Mouse (Mus musculus) heart, adult 2 months (tissue): Measurements from ENCODE around the gene Gm13277. TPM values are rescaled to one million over a fixed set of nuclear protein-coding genes. Genes with fewer than 3 reads are reported as not detected.
"Not testable (repeated sequence)": the region's sequence is repeated elsewhere in the genome, so short reads cannot be mapped to it uniquely, and the experiment has no call there.

Experiments
- DNase-seq, 2 experiments: peaks; one replicate each; pipeline ENCODE4 v3.0.0; 2021
- H3K27ac ChIP-seq: fragments of 200-600 bp; 2 replicates; pipeline ENCODE4 v1.8.1; 2022
- H3K27me3 ChIP-seq: fragments of 200-500 bp; 2 replicates; pipeline ENCODE4 v1.6.1; 2012; ENCODE audit warnings: mild to moderate bottlenecking, low read length, inconsistent platforms, mixed read lengths; ENCODE audit not compliant: control insufficient read depth, insufficient read depth
- H3K36me3 ChIP-seq: fragments of 200-500 bp; 2 replicates; pipeline ENCODE4 v1.6.1; 2012; ENCODE audit warnings: low read length, inconsistent platforms; ENCODE audit not compliant: control insufficient read depth, insufficient read depth
- H3K4me1 ChIP-seq: fragments of 200-500 bp; 2 replicates; pipeline ENCODE4 v1.6.1; 2011; ENCODE audit warnings: low read length; ENCODE audit not compliant: control insufficient read depth, insufficient read depth
- H3K4me3 ChIP-seq: fragments of 200-600 bp; 2 replicates; pipeline ENCODE4 v1.8.1; 2022
- H3K79me2 ChIP-seq: fragments of 200-500 bp; replicated peaks from 2 replicates; pipeline ENCODE4 v1.6.1; 2012; ENCODE audit warnings: mild to moderate bottlenecking, inconsistent platforms, low read length, moderate library complexity, mixed read lengths; ENCODE audit not compliant: control insufficient read depth, insufficient read depth
- H3K9ac ChIP-seq: fragments of 200-500 bp; 2 replicates; pipeline ENCODE4 v1.6.1; 2012; ENCODE audit warnings: low read depth, mild to moderate bottlenecking, control low read depth, inconsistent platforms, low read length, mixed read lengths
- CTCF ChIP-seq: fragments of 200-600 bp; IDR thresholded peaks from 2 replicates; pipeline ENCODE4 v1.8.1; 2022; ENCODE audit warnings: antibody characterized with exemption, mild to moderate bottlenecking, moderate library complexity
- EP300 ChIP-seq: fragments of 200-500 bp; IDR thresholded peaks from 2 replicates; pipeline ENCODE4 v1.6.1; 2011; ENCODE audit warnings: low read depth, low read length, control low read depth; ENCODE audit not compliant: insufficient read depth
- POLR2A ChIP-seq: fragments of 200-500 bp; IDR thresholded peaks from 2 replicates; pipeline ENCODE4 v1.6.1; 2011; ENCODE audit warnings: mild to moderate bottlenecking, low read depth, low read length, control low read depth; ENCODE audit not compliant: insufficient read depth
- WGBS: fragments of 180-500 bp; shearing (Covaris S2); methylation state at CpG from one replicate; pipeline ENCODE4 v1.1.7; 2018; 5-methylcytosine and 5-hydroxymethylcytosine counted together
- intact Hi-C: fragments of 180-260 bp; cut with DNase I; formaldehyde crosslinking; loops from one replicate; pipeline ENCODE4 v1.15.1; 2025
- polyA plus RNA-seq: library from polyadenylated mRNA; depleted of rRNA; stranded (reverse); fragments of >200 nt; gene quantifications from 2 replicates; pipeline ENCODE4 v1.2.3, GENCODE M21; 2012; rRNA removed
- total RNA-seq, 2 experiments: library from RNA; stranded (reverse); gene quantifications; 2 replicates each; pipeline ENCODE4 v1.2.3; 2021

Gene Gm13277
- total and polyA plus RNA-seq, 3 experiments = not detected

- H3K36me3 ChIP-seq, H3K79me2 ChIP-seq, H3K4me1 ChIP-seq, intact Hi-C loops, H3K27ac ChIP-seq, H3K27me3 ChIP-seq, H3K4me3 ChIP-seq: not testable (repeated sequence)
- peak overlapping the region; percentile 59; the same call in 1 of the 2 replicates for H3K9ac ChIP-seq
- peak; percentile 34 for TF ChIP-seq CTCF
- 0% methylated on average over 17 of the region's 34 CpGs for WGBS
- DNase-seq = peak; percentile 54 to 55
Measured at GRCm38 (mm10) chr4:88805761-88806160, 17.3 kb downstream of the Gm13277 start.

- TF ChIP-seq EP300 (no peak), CTCF (no peak), POLR2A (no peak)
- H3K27me3 ChIP-seq = no peaks in the 10 kb centered on the region
- H3K4me1 ChIP-seq = no peaks in the 10 kb centered on the region
- no peak within 1 kb of the TSS for H3K27ac ChIP-seq
- H3K36me3 ChIP-seq = no peaks in the 10 kb centered on the region
- no peak within 1 kb of the TSS for H3K9ac ChIP-seq
- intact Hi-C loops = no loop called here
- WGBS = 43% methylated on average over 3 of the region's 3 CpGs
- no peak for DNase-seq
- no peak within 1 kb of the TSS for H3K4me3 ChIP-seq
- H3K79me2 ChIP-seq = no peaks in the 10 kb centered on the region
Measured at GRCm38 (mm10) chr4:88815928-88816327, 27.5 kb downstream of the Gm13277 start, which contains the start of gene Ifna7. Ifna7 (plus strand) TSS chr4:88816228.

- intact Hi-C loops = loop anchor here (5.0 kb wide), 1 partner anchor 137 kb away; the partner anchor contains the start of gene Ifna2
Measured at GRCm38 (mm10) chr4:88819659-88820058, 31.2 kb downstream of the Gm13277 start, which contains the start of gene Ifna11. Ifna11 (plus strand) TSS chr4:88819959.

GRCm38 (mm10) chr4:88822995-88823394 is 34.6 kb downstream of the Gm13277 start:
- Histone ChIP-seq H3K9ac (no peak overlapping the region), H3K4me3 (no peak overlapping the region), H3K36me3 (no peaks in the 10 kb centered on the region), H3K4me1 (no peaks in the 10 kb centered on the region), H3K27ac (no peak overlapping the region), H3K79me2 (no peaks in the 10 kb centered on the region), H3K27me3 (no peaks in the 10 kb centered on the region)
- no peak for TF ChIP-seq POLR2A
- TF ChIP-seq CTCF = peak; percentile 67
- intact Hi-C loops = loop anchor here (5.0 kb wide), 1 partner anchor 141 kb away; the partner anchor contains the start of gene Ifna2
- DNase-seq = no peak
- WGBS = 20% methylated on average over 4 of the region's 4 CpGs

More at GRCm38 (mm10) chr4:88819659-88820058, 31.2 kb downstream of the Gm13277 start, which contains the start of gene Ifna11:
- H3K4me1 ChIP-seq = no peaks in the 10 kb centered on the region
- H3K36me3 ChIP-seq = no peaks in the 10 kb centered on the region
- no peak within 1 kb of the TSS for H3K9ac ChIP-seq
- 73% methylated on average over 1 of the region's 1 CpGs for WGBS
- no peak for DNase-seq
- no peak within 1 kb of the TSS for H3K4me3 ChIP-seq
- no peak for TF ChIP-seq EP300
- TF ChIP-seq POLR2A = no peak
- TF ChIP-seq CTCF = no peak
- H3K27me3 ChIP-seq = no peaks in the 10 kb centered on the region
- H3K27ac ChIP-seq = no peak within 1 kb of the TSS
- no peaks in the 10 kb centered on the region for H3K79me2 ChIP-seq

- H3K79me2 ChIP-seq, intact Hi-C loops, H3K4me3 ChIP-seq, H3K4me1 ChIP-seq, H3K36me3 ChIP-seq, H3K27me3 ChIP-seq, H3K9ac ChIP-seq, H3K27ac ChIP-seq, DNase-seq: not testable (repeated sequence)
Measured at GRCm38 (mm10) chr4:88827116-88827515, 38.7 kb downstream of the Gm13277 start, which contains the start of gene Ifna6. Ifna6 (plus strand) TSS chr4:88827416.

GRCm38 (mm10) chr4:88830523-88830922 is 42.1 kb downstream of the Gm13277 start:
- Histone ChIP-seq H3K4me1 (no peaks in the 10 kb centered on the region), H3K4me3 (no peak overlapping the region), H3K27me3 (no peaks in the 10 kb centered on the region; the same call in 1 of the 2 replicates), H3K27ac (no peak overlapping the region), H3K9ac (no peak overlapping the region), H3K36me3 (no peaks in the 10 kb centered on the region), H3K79me2 (no peaks in the 10 kb centered on the region)
- no peak for TF ChIP-seq EP300
- no peak for TF ChIP-seq POLR2A
- TF ChIP-seq CTCF = peak; percentile 73
- intact Hi-C loops = no loop called here
- 13% methylated on average over 4 of the region's 4 CpGs for WGBS
- DNase-seq = no peak

- DNase-seq, H3K79me2 ChIP-seq, H3K36me3 ChIP-seq, H3K27me3 ChIP-seq, H3K9ac ChIP-seq, H3K4me1 ChIP-seq, intact Hi-C loops, H3K27ac ChIP-seq, H3K4me3 ChIP-seq: not testable (repeated sequence)
- WGBS = 65% methylated on average over 1 of the region's 1 CpGs
Measured at GRCm38 (mm10) chr4:88835225-88835624, 46.8 kb downstream of the Gm13277 start, which contains the start of gene Ifna5. Ifna5 (plus strand) TSS chr4:88835525.

Other genes with a start within 250 kb of the Gm13277 start
Only the 30 nearest of the 31 such genes appear.
- not detected for gene Ifna14, start 216.8 kb upstream of the Gm13277 start, total RNA-seq
- not detected in 2 replicates for gene Ifna14, start 216.8 kb upstream of the Gm13277 start, polyA plus RNA-seq
- gene Ifna9, start 196.2 kb upstream of the Gm13277 start, total RNA-seq = not detected
- not detected in 2 replicates for gene Ifna9, start 196.2 kb upstream of the Gm13277 start, polyA plus RNA-seq
- gene Ifna12, start 185.3 kb upstream of the Gm13277 start, total RNA-seq = not detected
- gene Ifna12, start 185.3 kb upstream of the Gm13277 start, polyA plus RNA-seq = not detected in 2 replicates
- gene C87499, start 154.2 kb upstream of the Gm13277 start, total RNA-seq = not detected
- gene C87499, start 154.2 kb upstream of the Gm13277 start, polyA plus RNA-seq = not detected in 2 replicates
- not detected for gene Ifna13, start 144.2 kb upstream of the Gm13277 start, total RNA-seq
- gene Ifna13, start 144.2 kb upstream of the Gm13277 start, polyA plus RNA-seq = not detected in 2 replicates
- not detected for gene Ifna16, start 111.7 kb upstream of the Gm13277 start, total RNA-seq
- not detected in 2 replicates for gene Ifna16, start 111.7 kb upstream of the Gm13277 start, polyA plus RNA-seq
- gene Ifna2, start 104.7 kb upstream of the Gm13277 start, total RNA-seq = not detected
- not detected in 2 replicates for gene Ifna2, start 104.7 kb upstream of the Gm13277 start, polyA plus RNA-seq
- gene Ifnab, start 97.3 kb upstream of the Gm13277 start, total RNA-seq = not detected
- gene Ifnab, start 97.3 kb upstream of the Gm13277 start, polyA plus RNA-seq = not detected in 2 replicates
- under 1 TPM in 1 of 2 experiments, not detected in 1; 0.36 TPM for gene Gm26566, start 66.8 kb upstream of the Gm13277 start, total RNA-seq
- gene Gm26566, start 66.8 kb upstream of the Gm13277 start, polyA plus RNA-seq = 0.20 TPM in 1 of 2 replicates, not detected in the other
- gene Klhl9, start 66.2 kb upstream of the Gm13277 start, total RNA-seq = 10 to 100 TPM; 71.0 to 71.1 TPM
- gene Klhl9, start 66.2 kb upstream of the Gm13277 start, polyA plus RNA-seq = 11.8 and 26.1 TPM in 2 replicates
- not detected for gene Gm13271, start 33.8 kb upstream of the Gm13277 start, total RNA-seq
- gene Gm13271, start 33.8 kb upstream of the Gm13277 start, polyA plus RNA-seq = not detected in 2 replicates
- gene Gm13283, start 28.5 kb upstream of the Gm13277 start, total RNA-seq = not detected
- not detected in 2 replicates for gene Gm13283, start 28.5 kb upstream of the Gm13277 start, polyA plus RNA-seq
- not detected for gene Gm13290, start 14.8 kb upstream of the Gm13277 start, total RNA-seq
- not detected in 2 replicates for gene Gm13290, start 14.8 kb upstream of the Gm13277 start, polyA plus RNA-seq
- gene Gm13289, start 11.7 kb upstream of the Gm13277 start, total RNA-seq = not detected
- gene Gm13289, start 11.7 kb upstream of the Gm13277 start, polyA plus RNA-seq = not detected in 2 replicates
- gene Gm13272, start 8.8 kb upstream of the Gm13277 start, total RNA-seq = not detected
- not detected in 2 replicates for gene Gm13272, start 8.8 kb upstream of the Gm13277 start, polyA plus RNA-seq
- not detected for gene Ifnz, start 6.5 kb upstream of the Gm13277 start, total RNA-seq
- not detected in 2 replicates for gene Ifnz, start 6.5 kb upstream of the Gm13277 start, polyA plus RNA-seq
- not detected for gene Gm13276, start 2.9 kb upstream of the Gm13277 start, total RNA-seq
- not detected in 2 replicates for gene Gm13276, start 2.9 kb upstream of the Gm13277 start, polyA plus RNA-seq
- not detected for gene Gm13278, start 2.9 kb downstream of the Gm13277 start, total RNA-seq
- gene Gm13278, start 2.9 kb downstream of the Gm13277 start, polyA plus RNA-seq = not detected in 2 replicates
- gene Gm13275, start 5.9 kb downstream of the Gm13277 start, total RNA-seq = not detected
- not detected in 2 replicates for gene Gm13275, start 5.9 kb downstream of the Gm13277 start, polyA plus RNA-seq
- not detected for gene Gm13279, start 8.8 kb downstream of the Gm13277 start, total RNA-seq
- not detected in 2 replicates for gene Gm13279, start 8.8 kb downstream of the Gm13277 start, polyA plus RNA-seq
- gene Gm13285, start 11.0 kb downstream of the Gm13277 start, total RNA-seq = not detected
- gene Gm13285, start 11.0 kb downstream of the Gm13277 start, polyA plus RNA-seq = not detected in 2 replicates
- not detected for gene Gm13287, start 14.6 kb downstream of the Gm13277 start, total RNA-seq
- gene Gm13287, start 14.6 kb downstream of the Gm13277 start, polyA plus RNA-seq = not detected in 2 replicates
- gene Gm13288, start 16.9 kb downstream of the Gm13277 start, total RNA-seq = not detected
- not detected in 2 replicates for gene Gm13288, start 16.9 kb downstream of the Gm13277 start, polyA plus RNA-seq
- not detected for gene Ifna7, start 27.6 kb downstream of the Gm13277 start, total RNA-seq
- gene Ifna7, start 27.6 kb downstream of the Gm13277 start, polyA plus RNA-seq = not detected in 2 replicates
- not detected for gene Ifna11, start 31.3 kb downstream of the Gm13277 start, total RNA-seq
- gene Ifna11, start 31.3 kb downstream of the Gm13277 start, polyA plus RNA-seq = not detected in 2 replicates
- gene Ifna6, start 38.8 kb downstream of the Gm13277 start, total RNA-seq = not detected
- not detected in 2 replicates for gene Ifna6, start 38.8 kb downstream of the Gm13277 start, polyA plus RNA-seq
- gene Ifna5, start 46.9 kb downstream of the Gm13277 start, total RNA-seq = not detected
- not detected in 2 replicates for gene Ifna5, start 46.9 kb downstream of the Gm13277 start, polyA plus RNA-seq
- not detected for gene Ifna4, start 53.2 kb downstream of the Gm13277 start, total RNA-seq
- gene Ifna4, start 53.2 kb downstream of the Gm13277 start, polyA plus RNA-seq = not detected in 2 replicates
- not detected for gene Ifna1, start 61.5 kb downstream of the Gm13277 start, total RNA-seq
- gene Ifna1, start 61.5 kb downstream of the Gm13277 start, polyA plus RNA-seq = not detected in 2 replicates
- not detected for gene Ifne, start 91.6 kb downstream of the Gm13277 start, total RNA-seq
- gene Ifne, start 91.6 kb downstream of the Gm13277 start, polyA plus RNA-seq = not detected in 2 replicates